Mouse (Mus musculus): ENCODE measurements around the gene Poldip2. TPM values are rescaled to one million over a fixed set of nuclear protein-coding genes. Genes with fewer than 3 reads are reported as not detected.

Poldip2 gene
- total RNA-seq, 2 experiments from 2014 or later = 152 to 154 TPM

DNA sequence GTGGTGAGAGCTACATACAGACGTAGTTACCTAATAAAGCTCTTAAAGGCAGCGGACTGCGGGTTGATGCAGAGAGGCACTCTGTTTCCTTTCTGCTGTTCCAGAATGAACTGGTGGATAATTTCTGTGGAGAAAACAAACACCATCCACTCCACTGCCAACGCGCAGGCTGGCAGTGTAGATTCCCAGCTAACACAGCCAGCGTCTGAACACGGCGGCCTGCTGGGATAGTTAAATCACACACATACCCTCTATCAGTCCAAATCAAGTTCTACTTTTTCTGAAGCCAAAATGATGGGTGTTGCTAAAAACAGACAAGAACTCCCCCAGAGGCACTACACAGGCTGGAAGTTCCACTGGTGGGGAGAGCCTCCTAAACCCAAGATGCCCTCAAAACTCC is 59.4 kb downstream of the Poldip2 start:
- intact Hi-C loops (cut with DNase I) = no loop called here
- DNase-seq (ENCODE audit: low spot score) = no peak

GRCm38 (mm10) chr11:78571854-78572253 is 59.9 kb downstream of the Poldip2 start:
- no peak for DNase-seq (ENCODE audit: low spot score)
- intact Hi-C loops (cut with DNase I) = no loop called here

Other genes with a start within 250 kb of the Poldip2 start
- 1 to 10 TPM in 1 of 2 experiments, under 1 TPM in 1; 0.98 to 1.5 TPM for gene BC030499, start 221.4 kb upstream of the Poldip2 start, total RNA-seq (2021)
- gene Spag5, start 210.7 kb upstream of the Poldip2 start, total RNA-seq (2021) = under 1 TPM; 0.62 to 0.67 TPM
- gene Aldoc, start 189.2 kb upstream of the Poldip2 start, total RNA-seq (2021) = under 1 TPM; 0.50 to 0.52 TPM
- 10 to 100 TPM; 23.0 to 23.6 TPM for gene Pigs, start 183.8 kb upstream of the Poldip2 start, total RNA-seq (2021)
- 1 to 10 TPM; 4.2 to 4.6 TPM for gene Unc119, start 168.7 kb upstream of the Poldip2 start, total RNA-seq (2021)
- not detected for gene Foxn1, start 125.6 kb upstream of the Poldip2 start, total RNA-seq (2021)
- gene Slc13a2, start 90.0 kb upstream of the Poldip2 start, total RNA-seq (2021) = not detected
- gene Slc46a1, start 46.5 kb upstream of the Poldip2 start, total RNA-seq (2021) = 1 to 10 TPM; 1.4 to 2.3 TPM
- under 1 TPM; 0.34 to 0.39 TPM for gene Sarm1, start 14.4 kb upstream of the Poldip2 start, total RNA-seq (2021)
- gene Vtn, start 13.1 kb upstream of the Poldip2 start, total RNA-seq (2021) = 10 to 100 TPM; 22.0 to 25.7 TPM
- gene Sebox, start 8.7 kb upstream of the Poldip2 start, total RNA-seq (2021) = not detected
- 10 to 100 TPM; 10.5 to 10.8 TPM for gene Tmem199, start within 50 bp of the Poldip2 start, total RNA-seq (2021)
- gene Tnfaip1, start 24.1 kb downstream of the Poldip2 start, total RNA-seq (2021) = 10 to 100 TPM; 39.1 to 41.9 TPM
- gene Ift20, start 24.2 kb downstream of the Poldip2 start, total RNA-seq (2021) = 10 to 100 TPM; 39.0 to 45.5 TPM
- 1 to 10 TPM; 5.3 to 5.5 TPM for gene Tmem97, start 38.6 kb downstream of the Poldip2 start, total RNA-seq (2021)
- gene Nlk, start 185.2 kb downstream of the Poldip2 start, total RNA-seq (2021) = 10 to 100 TPM; 12.4 to 13.3 TPM
- 10 to 100 TPM; 12.7 to 16.7 TPM for gene Ccnq, start 239.5 kb downstream of the Poldip2 start, total RNA-seq (2021)

Measured in heart, postnatal 25 days (tissue).